Mouse (Mus musculus) spleen, adult 2 months (tissue): ENCODE results near the gene Arel1.

Source experiments
- CTCF ChIP-seq: fragments of 200-500 bp; IDR thresholded peaks from 2 replicates; pipeline ENCODE4 v1.5.1; 2011; ENCODE audit warnings: mild to moderate bottlenecking, inconsistent platforms; ENCODE audit not compliant: insufficient read depth, insufficient read length, insufficient replicate concordance; ENCODE audit errors: extremely low read depth
- POLR2A ChIP-seq: fragments of 200-500 bp; IDR thresholded peaks from 2 replicates; pipeline ENCODE4 v1.6.1; 2011; ENCODE audit warnings: low read depth, low read length, inconsistent platforms

DNA sequence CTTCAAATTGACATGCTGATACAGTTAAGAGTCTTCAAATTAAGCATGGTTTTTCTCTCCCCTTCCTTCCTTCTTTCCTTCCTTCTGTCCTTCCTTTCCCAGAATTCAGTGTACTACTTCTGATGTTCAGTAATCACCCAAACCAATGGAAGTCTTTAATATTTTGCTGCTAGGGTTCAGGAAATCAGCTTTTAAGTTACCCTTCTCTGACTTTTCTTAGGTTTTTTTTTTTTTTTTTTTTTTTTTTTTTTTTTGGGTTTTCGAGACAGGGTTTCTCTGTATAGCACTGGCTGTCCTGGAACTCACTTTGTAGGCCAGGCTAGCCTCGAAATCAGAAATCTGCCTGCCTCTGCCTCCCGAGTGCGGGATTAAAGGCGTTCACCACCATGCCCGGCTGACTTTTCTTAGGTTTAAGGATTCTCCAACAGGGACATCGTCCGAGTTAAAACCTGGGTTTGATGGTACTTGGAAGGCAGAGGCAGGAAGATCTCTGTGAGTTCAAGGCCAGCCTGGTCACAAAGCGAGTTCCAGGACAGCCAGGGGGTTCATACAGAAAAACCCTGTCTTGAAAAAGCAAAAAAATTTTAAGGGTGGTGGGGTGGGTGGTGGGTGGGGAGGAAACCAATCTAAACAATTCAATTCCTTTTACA is 24.5 kb upstream of the Arel1 start:
- no peak for TF ChIP-seq POLR2A
- TF ChIP-seq CTCF = no peak
